Mouse (Mus musculus): ENCODE data around the gene Drg2. TPM values are rescaled to one million over a fixed set of nuclear protein-coding genes. Genes with fewer than 3 reads are reported as not detected.

Drg2 gene
- polyA plus RNA-seq, 1 experiment from 2014 or later = 48.6 TPM

DNA sequence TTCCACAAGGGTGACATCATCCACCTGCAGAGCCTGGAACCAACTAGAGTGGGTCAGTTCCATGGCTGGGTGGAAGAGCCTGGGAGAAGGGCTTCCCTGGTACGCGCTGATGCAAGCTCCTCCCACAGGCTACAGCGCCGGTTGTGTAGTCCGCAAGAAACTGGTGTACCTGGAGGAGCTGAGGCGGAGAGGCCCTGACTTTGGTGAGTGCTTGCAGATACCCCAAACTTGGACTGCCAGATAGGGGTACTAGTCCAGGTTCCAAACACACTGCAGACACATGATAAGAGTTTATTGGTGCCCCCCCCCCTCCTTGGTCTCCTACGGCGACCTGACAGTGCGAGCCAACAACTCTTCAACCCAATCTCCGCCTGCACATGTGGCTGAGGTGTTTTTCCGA lies 54.6 kb downstream of the Drg2 start:
- peak; percentile 34 for DNase-seq (ENCODE audit: low spot score)
- Histone ChIP-seq H3K4me1 (ENCODE audit: insufficient read depth, low read depth, low read length) (no peaks in the 10 kb centered on the region), H3K27me3 (replicated peaks; ENCODE audit: insufficient read depth, low read length) (0 out of 2 replicates have a peak, but pooled peaks cover 8% of the 10 kb centered on the region), H3K27ac (ENCODE audit: low read length) (no peak overlapping the region), H3K4me3 (ENCODE audit: low read depth, low read length) (peak overlapping the region; percentile 28), H3K4me2 (replicated peaks; ENCODE audit: low read depth, low read length) (peak overlapping the region; percentile 57), H3K9ac (replicated peaks; ENCODE audit: low read depth) (no peak overlapping the region), H3K36me3 (ENCODE audit: insufficient read depth, low read length) (no peaks in the 10 kb centered on the region), H3K9me3 (ENCODE audit: low read length) (no peaks in the 10 kb centered on the region)
- WGBS = 5% methylated on average over 11 of the region's 11 CpGs
- no peak for TF ChIP-seq CTCF (IDR thresholded peaks at IDR 0.05)
- TF ChIP-seq EP300 (IDR thresholded peaks at IDR 0.05) = no peak
- ATAC-seq = no peak; the same call in 1 of the 2 replicates

DNA sequence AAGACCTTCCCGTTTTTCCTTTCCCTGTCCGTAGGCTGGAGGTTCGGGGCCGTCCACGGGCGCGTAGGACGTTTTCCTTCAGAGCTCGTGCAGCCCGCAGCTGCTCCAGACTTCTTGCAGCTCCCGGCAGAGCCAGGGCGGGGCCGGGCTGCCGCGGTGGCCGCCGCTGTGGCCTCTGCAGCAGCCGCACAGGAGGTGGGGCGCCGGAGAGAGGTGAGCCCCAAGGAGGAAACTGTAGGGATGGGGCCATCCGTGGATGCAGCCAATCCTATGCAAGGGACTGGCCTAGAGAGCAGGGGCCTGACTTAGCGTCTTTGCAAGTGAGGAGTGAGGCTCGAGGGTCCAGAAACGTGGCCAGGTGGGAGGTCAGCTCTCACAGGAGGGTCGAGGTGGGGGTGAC lies 55.1 kb downstream of the Drg2 start:
- H3K4me1 ChIP-seq (ENCODE audit: insufficient read depth, low read depth, low read length) = no peaks in the 10 kb centered on the region
- no peak overlapping the region for H3K27ac ChIP-seq (ENCODE audit: low read length)
- peak overlapping the region; percentile 57 for H3K4me2 ChIP-seq (replicated peaks; ENCODE audit: low read depth, low read length)
- peak; percentile 30 for DNase-seq (ENCODE audit: low spot score)
- 0 out of 2 replicates have a peak, but pooled peaks cover 8% of the 10 kb centered on the region for H3K27me3 ChIP-seq (replicated peaks; ENCODE audit: insufficient read depth, low read length)
- no peak for TF ChIP-seq CTCF (IDR thresholded peaks at IDR 0.05)
- TF ChIP-seq EP300 (IDR thresholded peaks at IDR 0.05) = no peak
- H3K4me3 ChIP-seq (ENCODE audit: low read depth, low read length) = peak overlapping the region; percentile 28
- 1% methylated on average over 25 of the region's 25 CpGs for whole genome bisulfite sequencing
- peak; percentile 70 for ATAC-seq
- no peaks in the 10 kb centered on the region for H3K36me3 ChIP-seq (ENCODE audit: insufficient read depth, low read length)
- H3K9me3 ChIP-seq (ENCODE audit: low read length) = no peaks in the 10 kb centered on the region
- H3K9ac ChIP-seq (replicated peaks; ENCODE audit: low read depth) = no peak overlapping the region; the same call in 1 of the 2 replicates

DNA sequence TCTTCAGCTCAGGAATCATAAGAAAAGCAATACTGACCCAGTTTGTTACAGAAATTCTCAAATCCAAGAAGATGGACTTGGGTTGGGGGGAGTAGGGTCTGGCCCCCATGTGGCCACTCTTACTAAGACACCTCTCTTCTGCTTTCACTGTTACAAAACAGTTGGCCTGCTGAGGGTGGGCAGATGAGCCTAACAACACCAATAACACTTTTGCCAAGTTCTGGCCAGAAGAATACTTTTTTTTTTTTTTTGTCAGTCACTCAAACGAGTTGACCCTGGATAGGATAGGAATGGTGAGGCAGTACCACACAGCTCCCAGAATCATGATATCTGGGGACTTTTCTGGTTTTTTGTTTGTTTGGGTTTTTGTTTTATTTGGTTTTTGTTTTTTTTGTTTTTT lies 57.5 kb downstream of the Drg2 start:
- ATAC-seq = no peak
- no peak for DNase-seq (ENCODE audit: low spot score)
- Histone ChIP-seq H3K4me3 (ENCODE audit: low read depth, low read length) (no peak overlapping the region), H3K9ac (replicated peaks; ENCODE audit: low read depth) (no peak overlapping the region), H3K27me3 (replicated peaks; ENCODE audit: insufficient read depth, low read length) (0 out of 2 replicates have a peak, but pooled peaks cover 8% of the 10 kb centered on the region), H3K27ac (ENCODE audit: low read length) (no peak overlapping the region), H3K4me1 (ENCODE audit: insufficient read depth, low read depth, low read length) (no peaks in the 10 kb centered on the region), H3K4me2 (replicated peaks; ENCODE audit: low read depth, low read length) (no peak overlapping the region), H3K9me3 (ENCODE audit: low read length) (no peaks in the 10 kb centered on the region), H3K36me3 (ENCODE audit: insufficient read depth, low read length) (no peaks in the 10 kb centered on the region)
- 57% methylated on average over 1 of the region's 1 CpGs for WGBS
- TF ChIP-seq CTCF (IDR thresholded peaks at IDR 0.05) (no peak), EP300 (IDR thresholded peaks at IDR 0.05) (no peak)

DNA sequence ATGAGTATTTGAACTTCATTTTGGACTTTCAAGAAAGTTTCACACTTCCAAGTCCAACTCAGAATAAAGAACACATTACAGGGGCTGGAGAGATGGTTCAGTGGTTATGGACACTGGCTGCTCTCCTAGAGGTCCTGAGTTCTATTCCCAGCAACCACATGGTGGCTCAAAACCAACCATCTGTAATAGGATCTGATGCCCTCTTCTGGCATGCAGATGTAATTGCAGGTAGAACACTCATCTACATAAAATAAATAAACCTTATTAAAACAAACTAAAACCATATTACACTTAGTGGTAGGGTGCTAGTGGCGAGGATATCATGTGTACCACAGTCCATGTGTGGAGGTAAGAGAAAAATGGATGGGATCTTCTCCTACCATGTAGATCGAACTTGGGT lies 58.1 kb downstream of the Drg2 start:
- Histone ChIP-seq H3K4me3 (ENCODE audit: low read depth, low read length) (no peak overlapping the region), H3K27me3 (replicated peaks; ENCODE audit: insufficient read depth, low read length) (0 out of 2 replicates have a peak, but pooled peaks cover 8% of the 10 kb centered on the region), H3K9me3 (ENCODE audit: low read length) (no peaks in the 10 kb centered on the region), H3K27ac (ENCODE audit: low read length) (no peak overlapping the region), H3K4me2 (replicated peaks; ENCODE audit: low read depth, low read length) (no peak overlapping the region), H3K9ac (replicated peaks; ENCODE audit: low read depth) (no peak overlapping the region), H3K36me3 (ENCODE audit: insufficient read depth, low read length) (no peaks in the 10 kb centered on the region), H3K4me1 (ENCODE audit: insufficient read depth, low read depth, low read length) (no peaks in the 10 kb centered on the region)
- DNase-seq (ENCODE audit: low spot score) = no peak
- TF ChIP-seq CTCF (IDR thresholded peaks at IDR 0.05) (peak; percentile 43), EP300 (IDR thresholded peaks at IDR 0.05) (no peak)
- ATAC-seq = no peak
- WGBS = 79% methylated on average over 2 of the region's 2 CpGs

GRCm38 (mm10) chr11:60514941-60515340 lies 60.5 kb downstream of the Drg2 start:
- Histone ChIP-seq H3K27ac (ENCODE audit: low read length) (peak overlapping the region; percentile 66; the same call in 1 of the 2 replicates), H3K4me1 (ENCODE audit: insufficient read depth, low read depth, low read length) (no peaks in the 10 kb centered on the region), H3K9ac (replicated peaks; ENCODE audit: low read depth) (no peak overlapping the region), H3K36me3 (ENCODE audit: insufficient read depth, low read length) (no peaks in the 10 kb centered on the region), H3K4me3 (ENCODE audit: low read depth, low read length) (no peak overlapping the region), H3K27me3 (replicated peaks; ENCODE audit: insufficient read depth, low read length) (0 out of 2 replicates have a peak, but pooled peaks cover 5% of the 10 kb centered on the region), H3K4me2 (replicated peaks; ENCODE audit: low read depth, low read length) (no peak overlapping the region), H3K9me3 (ENCODE audit: low read length) (no peaks in the 10 kb centered on the region)
- peak; percentile 85 for DNase-seq (ENCODE audit: low spot score)
- TF ChIP-seq EP300 (IDR thresholded peaks at IDR 0.05) = no peak
- no peak for TF ChIP-seq CTCF (IDR thresholded peaks at IDR 0.05)
- 37% methylated on average over 2 of the region's 2 CpGs for WGBS
- ATAC-seq = peak; percentile 99

- Histone ChIP-seq H3K9ac (replicated peaks; ENCODE audit: low read depth) (no peak overlapping the region), H3K4me3 (ENCODE audit: low read depth, low read length) (no peak overlapping the region), H3K36me3 (ENCODE audit: insufficient read depth, low read length) (no peaks in the 10 kb centered on the region), H3K27me3 (replicated peaks; ENCODE audit: insufficient read depth, low read length) (no peaks in the 10 kb centered on the region), H3K4me1 (ENCODE audit: insufficient read depth, low read depth, low read length) (no peaks in the 10 kb centered on the region), H3K9me3 (ENCODE audit: low read length) (no peaks in the 10 kb centered on the region), H3K4me2 (replicated peaks; ENCODE audit: low read depth, low read length) (no peak overlapping the region), H3K27ac (ENCODE audit: low read length) (no peak overlapping the region)
- DNase-seq (ENCODE audit: low spot score) (no peak), ATAC-seq (no peak)
- 63% methylated on average over 4 of the region's 4 CpGs for WGBS
- TF ChIP-seq CTCF (IDR thresholded peaks at IDR 0.05) (no peak), EP300 (IDR thresholded peaks at IDR 0.05) (no peak)
Measured at GRCm38 (mm10) chr11:60518305-60518704, 63.9 kb downstream of the Drg2 start.

Other genes with a start within 250 kb of the Drg2 start
- 61.7 and 70.1 TPM in 2 replicates for gene Srebf1, start 232.0 kb upstream of the Drg2 start, polyA plus RNA-seq (2015; fragmentation: Nextera tagmentation; extraction: Ambion mirVana)
- gene Tom1l2, start 101.7 kb upstream of the Drg2 start, polyA plus RNA-seq (2015; fragmentation: Nextera tagmentation; extraction: Ambion mirVana) = 19.1 and 19.7 TPM in 2 replicates
- 16.8 and 18.0 TPM in 2 replicates for gene Drc3, start 101.3 kb upstream of the Drg2 start, polyA plus RNA-seq (2015; fragmentation: Nextera tagmentation; extraction: Ambion mirVana)
- 12.6 and 15.4 TPM in 2 replicates for gene Gid4, start 37.4 kb upstream of the Drg2 start, polyA plus RNA-seq (2015; fragmentation: Nextera tagmentation; extraction: Ambion mirVana)
- 24.1 and 24.7 TPM in 2 replicates for gene Atpaf2, start 36.1 kb upstream of the Drg2 start, polyA plus RNA-seq (2015; fragmentation: Nextera tagmentation; extraction: Ambion mirVana)
- gene Myo15, start 14.7 kb downstream of the Drg2 start, polyA plus RNA-seq (2015; fragmentation: Nextera tagmentation; extraction: Ambion mirVana) = 0.12 and 0.21 TPM in 2 replicates
- 36.5 and 40.5 TPM in 2 replicates for gene Alkbh5, start 81.8 kb downstream of the Drg2 start, polyA plus RNA-seq (2015; fragmentation: Nextera tagmentation; extraction: Ambion mirVana)
- 22.7 and 22.9 TPM in 2 replicates for gene Llgl1, start 245.1 kb downstream of the Drg2 start, polyA plus RNA-seq (2015; fragmentation: Nextera tagmentation; extraction: Ambion mirVana)